8 mouse cellular contexts compared by ENCODE assay signal in the genomic region with DNA sequence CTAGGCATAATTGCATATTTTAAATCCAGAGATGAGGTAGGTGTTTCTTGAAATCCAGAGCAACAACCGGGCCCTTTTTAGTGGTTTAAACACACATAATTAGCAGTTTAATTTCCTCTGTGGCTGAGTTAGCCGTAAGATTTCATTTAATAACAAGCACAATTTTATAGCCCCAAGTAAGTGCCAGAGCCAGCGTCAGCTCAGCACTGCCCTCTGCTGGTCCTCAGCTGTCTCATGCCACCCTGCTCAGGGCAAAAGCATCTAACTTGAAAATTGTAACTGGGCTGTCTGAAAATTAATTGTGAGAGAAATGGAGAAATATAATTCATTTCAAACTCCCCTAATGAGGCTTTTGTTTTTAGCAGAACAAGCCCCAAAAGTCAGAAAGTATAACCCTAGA.
DNase-seq lines count a peak whose midpoint lies in the region; ATAC-seq and TF ChIP-seq lines count a peak whose summit lies in the region.

No protein-coding gene starts in this region.

- no peak overlapping the region for H3K4me2 ChIP-seq in forebrain, embryonic 12.5 days
- H3K4me2 ChIP-seq in hindbrain, postnatal 0 days (ENCODE audit: low read depth, low read length), result no peak overlapping the region

- no peak overlapping the region for H3K4me3 ChIP-seq in heart, embryonic 10.5 days
- H3K4me3 ChIP-seq in forebrain, embryonic 12.5 days (replicated peaks), result no peak overlapping the region
- H3K4me3 ChIP-seq in hindbrain, postnatal 0 days (ENCODE audit: low read length), result no peak overlapping the region
- no peak overlapping the region for H3K4me3 ChIP-seq in testis, adult 2 months (ENCODE audit: control insufficient read depth, low read depth, low read length)

- TF ChIP-seq CTCF in hindbrain, postnatal 0 days (IDR thresholded peaks at IDR 0.05; ENCODE audit: low read depth), result peak; percentile 89
- peak; percentile 76; the same call in 1 of the 2 replicates for TF ChIP-seq CTCF in testis, adult 2 months (IDR thresholded peaks at IDR 0.05; ENCODE audit: control insufficient read depth, insufficient read depth, insufficient replicate concordance, low read depth, low read length)

- H3K9ac ChIP-seq in forebrain, embryonic 12.5 days, result no peak overlapping the region
- H3K9ac ChIP-seq in hindbrain, postnatal 0 days (replicated peaks; ENCODE audit: low read length), result no peak overlapping the region

- WGBS in heart, embryonic 10.5 days, result 23% methylated on average over 3 of the region's 3 CpGs
- WGBS in forebrain, embryonic 12.5 days, result 6% methylated on average over 3 of the region's 3 CpGs
- 12% methylated on average over 3 of the region's 3 CpGs for WGBS in hindbrain, postnatal 0 days

- no peaks in the 10 kb centered on the region for H3K9me3 ChIP-seq in heart, embryonic 10.5 days
- H3K9me3 ChIP-seq in forebrain, embryonic 12.5 days, result no peaks in the 10 kb centered on the region
- no peaks in the 10 kb centered on the region for H3K9me3 ChIP-seq in hindbrain, postnatal 0 days (ENCODE audit: low read length)

- intact Hi-C loops in left cerebral cortex, postnatal 14 days (cut with DNase I), result loop anchor here (5.0 to 10.0 kb wide), 4 partner anchors 438 to 1051 kb away; a partner anchor contains a TSS

- no peaks in the 10 kb centered on the region for H3K36me3 ChIP-seq in heart, embryonic 10.5 days
- no peaks in the 10 kb centered on the region for H3K36me3 ChIP-seq in forebrain, embryonic 12.5 days (replicated peaks)
- no peaks in the 10 kb centered on the region for H3K36me3 ChIP-seq in hindbrain, postnatal 0 days (ENCODE audit: insufficient read depth, low read length)
- H3K36me3 ChIP-seq in testis, adult 2 months (ENCODE audit: control insufficient read depth, insufficient read depth, low read length), result no peaks in the 10 kb centered on the region

- no peak for TF ChIP-seq POLR2A in testis, adult 2 months (IDR thresholded peaks at IDR 0.05; ENCODE audit: control insufficient read depth, low read depth, low read length)

- no peaks in the 10 kb centered on the region for H3K4me1 ChIP-seq in heart, embryonic 10.5 days
- H3K4me1 ChIP-seq in forebrain, embryonic 12.5 days, result peaks cover 14% of the 10 kb centered on the region
- H3K4me1 ChIP-seq in hindbrain, postnatal 0 days (ENCODE audit: insufficient read depth, low read length), result no peaks in the 10 kb centered on the region
- H3K4me1 ChIP-seq in testis, adult 2 months (ENCODE audit: control insufficient read depth, insufficient read depth, low read length), result no peaks in the 10 kb centered on the region

- ATAC-seq in forebrain, embryonic 12.5 days (ENCODE audit: low FRiP score), result peak; percentile 73; the same call in 1 of the 2 replicates
- ATAC-seq in hindbrain, postnatal 0 days, result 0 out of 2 replicates have a peak, but pooled peaks have one; percentile 53

- peak; percentile 18 to 67 for DNase-seq in heart, adult 18-20 months
- DNase-seq in heart, embryonic 10.5 days (ENCODE audit: low spot score), result no peak
- DNase-seq in brain, adult 2 months (ENCODE audit: low read depth, low spot score), result peak; percentile 82
- DNase-seq in hindbrain, postnatal 0 days (ENCODE audit: low spot score), result peak; percentile 85
- peak; percentile 62 to 85 for DNase-seq in left cerebral cortex, postnatal 14 days (ENCODE audit: low spot score in 2 of 2)
- DNase-seq in neural tube, embryonic 10.5 days (ENCODE audit: extremely low spot score, low spot score), result peak; percentile 70

- no peak overlapping the region for H3K27ac ChIP-seq in heart, embryonic 10.5 days
- H3K27ac ChIP-seq in forebrain, embryonic 12.5 days, result no peak overlapping the region
- no peak overlapping the region for H3K27ac ChIP-seq in hindbrain, postnatal 0 days
- no peak overlapping the region for H3K27ac ChIP-seq in testis, adult 2 months (ENCODE audit: control insufficient read depth, insufficient read depth, low read depth, low read length)

- H3K27me3 ChIP-seq in heart, embryonic 10.5 days (ENCODE audit: insufficient read depth, poor library complexity, severe bottlenecking), result peaks cover 3% of the 10 kb centered on the region; the same call in 1 of the 2 replicates
- H3K27me3 ChIP-seq in forebrain, embryonic 12.5 days, result peaks cover 24% of the 10 kb centered on the region
- no peaks in the 10 kb centered on the region for H3K27me3 ChIP-seq in hindbrain, postnatal 0 days (ENCODE audit: insufficient read depth, low read length)
- H3K27me3 ChIP-seq in testis, adult 2 months (ENCODE audit: control insufficient read depth, insufficient read depth, low read length), result no peaks in the 10 kb centered on the region
